ENCODE assay signal across 19 mouse cellular contexts in the genomic region with DNA sequence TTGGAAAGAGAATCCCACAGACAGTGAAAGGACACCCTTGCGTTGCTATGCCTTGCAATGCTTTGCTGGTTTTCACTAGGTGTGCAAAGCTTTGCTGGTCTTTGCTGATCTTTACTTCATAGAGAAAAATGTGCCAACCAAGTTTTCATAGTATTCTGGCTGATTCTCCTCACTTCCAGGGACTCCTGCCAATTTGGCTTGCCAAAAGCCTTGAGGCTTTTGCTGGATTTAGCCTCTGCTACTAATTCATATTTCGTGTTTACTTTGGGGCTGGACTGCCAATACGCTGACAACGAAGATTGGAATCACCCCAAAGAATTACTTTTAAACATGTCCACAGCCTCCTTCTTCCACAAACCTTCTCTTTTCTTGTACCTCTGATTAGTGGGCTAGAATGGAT.
A peak's percentile ranks its signal among the peaks of the same experiment; 100 is the strongest.
DNase-seq lines count a peak whose midpoint lies in the region; ATAC-seq and TF ChIP-seq lines count a peak whose summit lies in the region.
"Had no signal": no experiment of that assay in that cellular context is flagged by ENCODE, and none has a peak within 500 bp of the region (broad histone marks: within the 10 kb centered on the region; RNA-seq: fewer than 3 reads in every experiment).

No protein-coding gene starts in this region.

- H3K9me3 ChIP-seq in liver, embryonic 11.5 days (ENCODE audit: control insufficient read depth, low read length) = no peaks in the 10 kb centered on the region
- H3K9me3 ChIP-seq: embryonic facial prominence, embryonic 13.5 days; forebrain, embryonic 10.5 days; intestine, embryonic 15.5 days; limb, embryonic 15.5 days had no signal

- ATAC-seq in megakaryocyte, adult 5-6 weeks (ENCODE audit: poor library complexity, severe bottlenecking) = no peak
- no peak for ATAC-seq in liver, embryonic 11.5 days (replicated peaks; ENCODE audit: low FRiP score)
- ATAC-seq: intestine, embryonic 15.5 days; midbrain, embryonic 16.5 days had no signal

- no peak for TF ChIP-seq CTCF in left cerebral cortex, adult 2 months (IDR thresholded peaks at IDR 0.05)

- no peak overlapping the region for H3K9ac ChIP-seq in liver, embryonic 11.5 days (ENCODE audit: low read depth, low read length)
- H3K9ac ChIP-seq: embryonic facial prominence, embryonic 13.5 days; heart, embryonic 12.5 days; hindbrain, embryonic 14.5 days; intestine, embryonic 15.5 days; limb, embryonic 15.5 days had no signal

- no peaks in the 10 kb centered on the region for H3K27me3 ChIP-seq in liver, embryonic 11.5 days (replicated peaks; ENCODE audit: control insufficient read depth, insufficient read depth, low read length)
- H3K27me3 ChIP-seq: embryonic facial prominence, embryonic 13.5 days; heart, embryonic 12.5 days; intestine, embryonic 15.5 days; limb, embryonic 15.5 days had no signal

- no peak overlapping the region for H3K4me3 ChIP-seq in left cerebral cortex, adult 2 months
- no peak overlapping the region for H3K4me3 ChIP-seq in liver, embryonic 11.5 days (ENCODE audit: low read depth, low read length)
- H3K4me3 ChIP-seq: embryonic facial prominence, embryonic 13.5 days; forebrain, embryonic 10.5 days; heart, embryonic 12.5 days; intestine, embryonic 15.5 days; limb, embryonic 15.5 days had no signal

- intact Hi-C loops in left cerebral cortex, postnatal 4 days (cut with DNase I) = no loop called here
- intact Hi-C loops in left cerebral cortex, adult 2 months (cut with DNase I) = no loop called here

- 86% methylated on average over 4 of the region's 4 CpGs for WGBS in liver, embryonic 11.5 days

- H3K4me2 ChIP-seq in liver, embryonic 11.5 days = no peak overlapping the region
- H3K4me2 ChIP-seq: embryonic facial prominence, embryonic 13.5 days; heart, embryonic 12.5 days; hindbrain, embryonic 14.5 days; intestine, embryonic 15.5 days; limb, embryonic 15.5 days had no signal

- H3K4me1 ChIP-seq in liver, embryonic 11.5 days (replicated peaks; ENCODE audit: control insufficient read depth, insufficient read depth, low read length) = no peaks in the 10 kb centered on the region
- H3K4me1 ChIP-seq: embryonic facial prominence, embryonic 13.5 days; heart, embryonic 12.5 days; intestine, embryonic 15.5 days; limb, embryonic 15.5 days had no signal

- DNase-seq in left cerebral cortex, postnatal 4 days = peak; percentile 17
- no peak for DNase-seq in left cerebral cortex, adult 2 months (ENCODE audit: extremely low spot score in 1 of 2, low spot score in 2 of 2)
- DNase-seq in NIH3T3 (ENCODE audit: low read depth) = peak; percentile 10
- DNase-seq in adipocyte (ENCODE audit: low spot score) = peak; percentile 4
- DNase-seq in fibroblast of lung, adult 2 months (ENCODE audit: low read depth) = peak; percentile 34
- no peak for DNase-seq in B cell, adult 2 months
- no peak for DNase-seq in liver, embryonic 11.5 days (ENCODE audit: low spot score)
- DNase-seq: cerebellum, adult 9-10 months; heart, adult 11 months; kidney, postnatal 4 days; thymus, adult 2 months had no signal

- no peaks in the 10 kb centered on the region for H3K36me3 ChIP-seq in liver, embryonic 11.5 days (ENCODE audit: control insufficient read depth, insufficient read depth, low read length)
- H3K36me3 ChIP-seq: embryonic facial prominence, embryonic 13.5 days; forebrain, embryonic 10.5 days; heart, embryonic 12.5 days; intestine, embryonic 15.5 days; limb, embryonic 15.5 days had no signal

- H3K27ac ChIP-seq in left cerebral cortex, adult 2 months = no peak overlapping the region
- no peak overlapping the region for H3K27ac ChIP-seq in liver, embryonic 11.5 days (ENCODE audit: low read depth, low read length)
- H3K27ac ChIP-seq: embryonic facial prominence, embryonic 13.5 days; forebrain, embryonic 10.5 days; hindbrain, embryonic 14.5 days; intestine, embryonic 15.5 days; limb, embryonic 15.5 days had no signal

Comparison
In these comparisons a context has a peak if more than half of its experiments do, and no peak if none do; other contexts are left out.
1. DNase-seq: peak in left cerebral cortex, postnatal 4 days (single experiment), NIH3T3 (single experiment), adipocyte (single experiment) and fibroblast of lung, adult 2 months (single experiment); none in left cerebral cortex, adult 2 months (0 of 2), B cell, adult 2 months (0 of 2) and liver, embryonic 11.5 days (single experiment).